Mouse (Mus musculus) liver, adult (tissue): ENCODE measurements at regions not wholly inside any gene's neighbourhood (a gene's known extent, or its start where the extent isn't known, plus 50 kb on each side); places are given as distances from the start of the nearest gene placed in this dataset.

Experiments used
- GATA4 ChIP-seq: IDR thresholded peaks from 2 replicates; pipeline ENCODE4 v1.6.1; 2014; ENCODE audit warnings: mild to moderate bottlenecking, low read length; ENCODE audit not compliant: insufficient replicate concordance

DNA sequence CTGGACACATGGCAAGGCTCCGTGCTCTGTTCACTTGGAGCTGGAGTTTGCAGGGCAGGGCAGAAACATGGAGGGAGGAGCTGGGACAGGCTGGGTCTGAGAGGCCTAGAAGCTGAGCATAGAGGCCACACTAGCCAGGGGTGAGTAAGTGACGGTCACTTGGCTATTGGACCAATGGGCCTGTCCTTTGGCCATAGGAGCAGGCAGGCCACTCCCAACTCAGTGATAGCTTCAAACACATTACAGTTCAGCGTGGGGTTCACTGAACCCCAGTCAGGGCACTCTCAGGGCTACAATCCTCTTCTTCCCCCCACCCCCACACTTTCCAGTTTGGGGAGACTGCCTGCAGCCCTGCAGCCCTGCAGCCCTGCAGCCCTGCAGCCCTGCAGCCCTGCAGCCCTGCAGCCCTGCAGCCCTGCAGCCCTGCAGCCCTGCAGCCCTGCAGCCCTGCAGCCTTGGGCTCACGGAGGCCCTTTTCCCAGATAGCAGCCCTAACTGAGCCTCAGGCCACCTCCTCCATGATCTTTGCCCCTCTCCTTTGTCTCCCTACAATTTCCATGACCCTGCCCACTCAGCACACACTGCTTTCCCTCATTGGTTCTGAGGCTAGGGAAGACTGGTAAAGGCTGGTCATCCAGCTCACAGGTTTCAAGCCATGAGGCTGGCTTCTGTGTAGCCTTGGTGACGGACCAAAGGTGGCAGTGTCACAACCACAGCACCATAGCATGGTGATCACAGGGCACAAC lies 285.3 kb downstream of the Cdh26 start:
- no peak for TF ChIP-seq GATA4

- TF ChIP-seq GATA4, result no peak
These were observed 287.7 kb downstream of the Cdh26 start for GRCm38 (mm10) chr2:178718048-178718447.

GRCm38 (mm10) chr2:178723455-178723854 lies 293.1 kb downstream of the Cdh26 start:
- no peak for TF ChIP-seq GATA4

GRCm38 (mm10) chr2:178724228-178724627 lies 293.9 kb downstream of the Cdh26 start:
- no peak for TF ChIP-seq GATA4

- TF ChIP-seq GATA4, result no peak
These were observed 297.8 kb downstream of the Cdh26 start for GRCm38 (mm10) chr2:178727930-178728793.

- no peak for TF ChIP-seq GATA4
These were observed 298.4 kb downstream of the Cdh26 start for GRCm38 (mm10) chr2:178728794-178729120.

GRCm38 (mm10) chr2:178735099-178735498 lies 304.8 kb downstream of the Cdh26 start:
- TF ChIP-seq GATA4, result no peak

GRCm38 (mm10) chr2:178744617-178745016 lies 314.3 kb downstream of the Cdh26 start:
- no peak for TF ChIP-seq GATA4

- TF ChIP-seq GATA4, result no peak
These were observed 315.1 kb downstream of the Cdh26 start for GRCm38 (mm10) chr2:178745296-178746015.

- no peak for TF ChIP-seq GATA4
These were observed 320.9 kb downstream of the Cdh26 start for GRCm38 (mm10) chr2:178751247-178751646.

DNA sequence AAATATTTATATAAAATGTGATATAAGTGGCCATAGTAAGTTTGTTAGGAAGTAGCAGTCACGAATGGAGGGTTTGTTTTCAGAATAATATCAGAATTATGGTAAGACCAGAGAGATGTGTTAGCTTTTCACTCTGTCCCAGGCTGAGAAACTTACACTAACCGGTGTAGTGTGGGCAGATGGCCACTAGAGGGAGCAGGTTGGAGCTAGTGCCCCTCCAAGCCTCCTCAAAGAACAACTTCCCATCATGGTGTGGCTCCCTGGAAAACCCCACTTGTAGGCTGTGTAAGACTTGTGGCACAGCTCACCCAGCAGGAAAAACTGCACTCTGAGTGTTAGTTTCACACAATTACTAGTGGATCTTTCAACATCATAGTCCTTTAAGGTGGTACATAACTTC lies 328.0 kb downstream of the Cdh26 start:
- no peak for TF ChIP-seq GATA4

DNA sequence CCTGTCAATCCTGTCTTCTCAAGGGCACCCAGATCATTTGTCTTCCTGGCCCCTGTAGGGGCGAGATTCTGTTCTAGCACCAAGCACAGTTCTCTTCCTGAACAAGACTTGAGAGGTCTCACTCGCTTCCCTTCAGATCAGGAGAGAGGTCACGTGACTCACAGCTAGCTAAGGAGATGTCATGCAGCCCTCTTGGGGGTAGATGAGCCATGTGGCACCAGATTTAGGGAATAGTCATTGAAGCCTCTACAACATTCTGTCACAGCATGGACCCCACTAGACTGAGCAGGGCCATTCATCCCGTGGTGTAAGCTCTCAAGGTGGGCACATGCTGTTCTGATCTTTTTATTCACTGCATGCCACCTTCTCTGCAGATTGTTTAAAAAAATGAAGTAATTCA lies 338.2 kb downstream of the Cdh26 start:
- no peak for TF ChIP-seq GATA4

DNA sequence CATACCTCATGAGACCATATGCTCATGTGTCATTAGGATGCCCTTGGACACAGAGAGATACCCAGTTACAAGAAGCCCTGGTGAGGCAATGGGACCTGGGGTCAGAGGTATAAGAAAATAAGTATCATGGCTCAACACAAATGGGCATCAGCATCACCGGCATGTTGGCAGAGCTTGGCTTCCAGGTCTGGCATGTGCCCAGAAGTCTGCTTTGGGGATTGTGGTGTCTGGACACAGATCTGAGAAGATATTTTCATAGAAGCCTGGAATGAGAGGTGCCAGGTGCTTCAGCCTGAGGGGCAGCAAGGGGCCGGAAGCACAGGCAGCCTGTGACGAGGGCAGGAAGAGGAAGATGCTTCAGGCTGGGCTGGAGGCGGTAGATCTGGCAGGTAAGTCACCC lies 338.7 kb downstream of the Cdh26 start:
- TF ChIP-seq GATA4, result no peak

DNA sequence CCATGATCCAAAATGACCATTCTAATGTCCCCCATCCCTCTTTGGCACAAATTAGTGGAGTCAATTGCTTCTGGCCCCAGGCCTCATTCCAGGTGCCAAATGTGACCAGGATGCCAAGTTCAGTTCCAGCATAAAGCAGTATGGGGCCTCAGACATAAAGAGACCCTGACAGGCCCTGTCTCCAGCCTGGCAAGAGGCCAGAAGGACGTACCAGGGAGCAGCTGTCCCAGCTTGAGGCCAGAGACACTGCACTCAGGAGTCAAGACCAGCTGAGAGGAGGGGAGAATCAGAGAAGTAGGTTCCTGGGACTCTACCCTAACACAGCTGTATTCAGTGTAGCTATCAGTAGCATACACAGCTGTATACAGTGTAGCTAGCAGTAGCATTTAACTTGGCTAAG lies 341.1 kb downstream of the Cdh26 start:
- TF ChIP-seq GATA4, result no peak

DNA sequence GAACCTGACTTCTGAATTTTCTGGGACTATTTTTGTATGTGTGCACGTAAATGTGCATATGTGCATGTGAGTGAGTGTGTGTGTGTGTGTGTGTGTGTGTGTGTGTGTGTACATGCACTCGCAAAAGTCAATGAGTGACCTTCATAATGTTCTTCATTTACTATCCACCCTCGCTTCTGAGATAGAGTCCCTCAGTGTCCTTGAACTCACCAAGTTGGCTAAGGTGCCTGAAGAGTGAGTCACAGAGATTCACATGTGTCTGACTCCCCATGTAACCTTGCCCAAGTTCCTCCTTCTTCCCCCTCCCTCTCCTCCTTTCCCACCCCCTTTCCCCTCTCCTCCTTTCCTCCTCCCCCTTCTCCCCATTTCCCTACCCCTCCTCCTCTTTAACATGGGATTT lies 341.6 kb downstream of the Cdh26 start:
- TF ChIP-seq GATA4, result no peak

DNA sequence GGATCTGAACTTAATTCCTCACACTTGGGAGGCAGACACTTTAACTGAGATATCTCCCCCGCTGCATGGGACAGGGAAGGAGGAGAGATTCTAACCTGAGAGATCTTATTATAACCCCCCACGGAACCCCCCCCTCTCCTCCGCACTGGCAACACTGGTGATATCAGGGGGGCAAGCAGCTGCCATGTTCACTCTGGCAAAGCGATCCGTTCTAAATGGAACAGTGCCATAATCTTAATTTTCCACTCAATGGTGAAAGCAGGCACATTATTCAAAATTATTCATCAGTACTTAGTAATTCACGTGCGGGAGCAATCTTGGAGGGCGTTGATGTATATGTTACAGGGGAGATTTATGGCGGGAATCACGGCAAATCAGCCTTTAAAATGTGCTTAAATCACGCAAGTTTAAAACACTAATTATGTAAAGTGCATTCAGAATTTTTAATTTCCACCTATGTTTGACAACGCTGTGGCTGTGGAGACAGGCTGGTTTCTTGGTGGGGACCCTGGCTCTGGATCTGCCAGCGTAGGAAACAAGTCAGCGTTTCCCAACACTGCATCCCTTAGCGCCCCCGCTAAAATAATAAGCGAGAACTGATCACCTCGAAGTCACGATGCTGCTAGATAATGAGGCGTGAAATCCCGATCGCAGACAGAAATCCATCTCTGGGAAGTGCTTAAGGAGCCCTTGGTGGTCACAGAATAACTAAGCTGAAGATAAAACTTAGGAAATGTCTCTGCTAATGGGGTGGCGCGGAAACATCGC lies 354.7 kb downstream of the Cdh26 start:
- TF ChIP-seq GATA4, result no peak

DNA sequence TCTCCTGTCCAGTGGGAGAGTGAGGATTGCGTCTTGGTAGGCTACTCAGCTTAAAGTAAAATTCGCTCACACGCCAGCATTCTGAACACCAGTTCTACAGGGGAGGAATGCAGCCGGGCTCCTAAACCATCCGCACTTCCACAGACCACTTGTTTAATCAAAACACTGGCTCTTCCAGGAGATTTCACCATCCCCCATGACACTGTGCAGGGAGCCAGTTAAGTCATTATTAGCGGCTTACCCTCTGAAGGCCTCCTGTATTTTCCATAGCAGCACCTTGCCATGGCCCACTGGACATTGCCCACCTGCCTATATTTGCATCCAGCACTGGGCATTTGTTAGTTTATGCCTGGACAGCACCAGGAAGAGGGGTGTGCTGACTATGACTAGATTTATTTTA lies 355.5 kb downstream of the Cdh26 start:
- no peak for TF ChIP-seq GATA4
